Mouse (Mus musculus) CH12.LX (cell line): ENCODE measurements around the gene Marcksl1. TPM values are rescaled to one million over a fixed set of nuclear protein-coding genes. Genes with fewer than 3 reads are reported as not detected.
A peak's percentile ranks its signal among the peaks of the same experiment; 100 is the strongest.

Experiments used
- DNase-seq: peaks from one replicate; pipeline ENCODE4 v3.0.0-alpha.2; 2013; ENCODE audit errors: extremely low read depth
- H3K27ac ChIP-seq: 2 replicates; pipeline ENCODE4 v1.5.1; 2012; ENCODE audit warnings: low read depth, mild to moderate bottlenecking, control low read depth, moderate library complexity; ENCODE audit not compliant: insufficient read depth
- H3K27me3 ChIP-seq: replicated peaks from 2 replicates; pipeline ENCODE3; 2012; ENCODE audit warnings: inconsistent platforms
- H3K36me3 ChIP-seq, 2 experiments: replicated peaks in 1 of 2; 2 replicates each; pipeline versions ENCODE3 to v1.6.1; 2012; ENCODE audit warnings: inconsistent platforms in 1 of 2, low read length in 1 of 2, mild to moderate bottlenecking in 1 of 2, mixed read lengths in 1 of 2, moderate library complexity in 1 of 2; ENCODE audit not compliant: control insufficient read depth in 1 of 2, insufficient read depth in 1 of 2
- H3K4me1 ChIP-seq, 2 experiments: 2 replicates each; pipeline ENCODE4 v1.6.1; 2012; ENCODE audit warnings: inconsistent platforms in 1 of 2, moderate library complexity in 1 of 2; ENCODE audit not compliant: insufficient read depth in 2 of 2, control insufficient read depth in 1 of 2
- H3K4me2 ChIP-seq: 2 replicates; pipeline ENCODE4 v1.6.1; 2012; ENCODE audit warnings: low read depth, mild to moderate bottlenecking, control low read depth; ENCODE audit not compliant: poor library complexity, insufficient read depth, severe bottlenecking
- H3K4me3 ChIP-seq, 3 experiments: fragments of 150-350 bp in 1 of 3; sonication (generic) in 1 of 3; replicated peaks in 1 of 3; 2 replicates each; pipeline versions ENCODE3 to v1.5.1; 2011 to 2012; ENCODE audit warnings: low read depth in 2 of 3, low read length in 2 of 3, mild to moderate bottlenecking in 2 of 3, moderate library complexity in 2 of 3, control low read depth in 1 of 3, improper control_type of control experiment in 1 of 3, inconsistent platforms in 1 of 3, mixed read lengths in 1 of 3; ENCODE audit not compliant: poor library complexity in 1 of 3
- H3K79me2 ChIP-seq: replicated peaks from 2 replicates; pipeline ENCODE4 v1.6.1; 2012; ENCODE audit warnings: mild to moderate bottlenecking, moderate library complexity; ENCODE audit not compliant: control insufficient read depth, poor library complexity, insufficient read depth, severe bottlenecking; ENCODE audit errors: extremely low read depth
- H3K9ac ChIP-seq: 2 replicates; pipeline ENCODE4 v1.6.1; 2012; ENCODE audit warnings: low read depth, mild to moderate bottlenecking, control low read depth, moderate library complexity; ENCODE audit not compliant: insufficient read depth
- H3K9me3 ChIP-seq: replicated peaks from 2 replicates; pipeline ENCODE3; 2012; ENCODE audit warnings: low read length, inconsistent platforms, mixed read lengths
- BHLHE40 ChIP-seq: IDR thresholded peaks from 2 replicates; pipeline ENCODE4 v1.6.1; 2011; ENCODE audit warnings: mild to moderate bottlenecking, low read depth, low read length, improper control_type of control experiment
- CHD2 ChIP-seq: IDR thresholded peaks from 2 replicates; pipeline ENCODE4 v1.6.1; 2011; ENCODE audit warnings: low read length, improper control_type of control experiment
- CTCF ChIP-seq, 2 experiments: IDR thresholded peaks in 1 of 2; conservative IDR thresholded peaks in 1 of 2; 2 replicates each; pipeline ENCODE4 v1.5.1; 2011 to 2012; ENCODE audit warnings: low read depth in 2 of 2, low read length in 2 of 2, improper control_type of control experiment in 1 of 2, inconsistent platforms in 1 of 2, mild to moderate bottlenecking in 1 of 2, moderate library complexity in 1 of 2
- ETS1 ChIP-seq: conservative IDR thresholded peaks from 2 replicates; pipeline ENCODE4 v1.6.1; 2012; ENCODE audit warnings: low read depth, mild to moderate bottlenecking, inconsistent platforms, low read length, improper control_type of control experiment, moderate library complexity
- IRF4 ChIP-seq: IDR thresholded peaks from 2 replicates; pipeline ENCODE4 v1.6.1; 2014; ENCODE audit warnings: low read depth, mild to moderate bottlenecking, inconsistent platforms, low read length, improper control_type of control experiment
- JUN ChIP-seq: IDR thresholded peaks from 2 replicates; pipeline ENCODE4 v1.6.1; 2011; ENCODE audit warnings: low read depth, mild to moderate bottlenecking, low read length, improper control_type of control experiment, moderate library complexity; ENCODE audit not compliant: insufficient read depth
- JUND ChIP-seq: conservative IDR thresholded peaks from 2 replicates; pipeline ENCODE4 v1.6.1; 2011; ENCODE audit warnings: low read depth, low read length, improper control_type of control experiment
- KAT2A ChIP-seq: IDR thresholded peaks from 2 replicates; pipeline ENCODE4 v1.6.1; 2012; ENCODE audit warnings: low read length, improper control_type of control experiment, inconsistent platforms; ENCODE audit not compliant: insufficient replicate concordance
- MAZ ChIP-seq: IDR thresholded peaks from 2 replicates; pipeline ENCODE4 v1.6.1; 2012; ENCODE audit warnings: low read depth, mild to moderate bottlenecking, inconsistent platforms, low read length, improper control_type of control experiment, moderate library complexity
- MEF2A ChIP-seq: IDR thresholded peaks from 2 replicates; pipeline ENCODE4 v1.6.1; 2014; ENCODE audit warnings: low read depth, mild to moderate bottlenecking, inconsistent platforms, low read length, improper control_type of control experiment, borderline replicate concordance
- MXI1 ChIP-seq: IDR thresholded peaks from 2 replicates; pipeline ENCODE4 v1.6.1; 2011; ENCODE audit warnings: mild to moderate bottlenecking, low read depth, low read length, improper control_type of control experiment
- MYC ChIP-seq: IDR thresholded peaks from 2 replicates; pipeline ENCODE4 v1.6.1; 2011; ENCODE audit warnings: low read depth, mild to moderate bottlenecking, improper control_type of control experiment, low read length
- NRF1 ChIP-seq: IDR thresholded peaks from 2 replicates; pipeline ENCODE4 v1.6.1; 2014; ENCODE audit warnings: low read depth, mild to moderate bottlenecking, inconsistent platforms, low read length, improper control_type of control experiment, moderate library complexity
- POLR2A ChIP-seq: IDR thresholded peaks from 2 replicates; pipeline ENCODE4 v1.6.1; 2011; ENCODE audit warnings: low read depth, mild to moderate bottlenecking, improper control_type of control experiment, low read length
- RAD21 ChIP-seq: IDR thresholded peaks from 2 replicates; pipeline ENCODE4 v1.6.1; 2011; ENCODE audit warnings: low read depth, mild to moderate bottlenecking, low read length, improper control_type of control experiment, moderate library complexity
- SIN3A ChIP-seq: IDR thresholded peaks from 2 replicates; pipeline ENCODE4 v1.6.1; 2012; ENCODE audit warnings: low read length, improper control_type of control experiment, inconsistent platforms
- SMC3 ChIP-seq: IDR thresholded peaks from 2 replicates; pipeline ENCODE4 v1.6.1; 2011; ENCODE audit warnings: low read depth, low read length, improper control_type of control experiment
- USF2 ChIP-seq: conservative IDR thresholded peaks from 2 replicates; pipeline ENCODE4 v1.6.1; 2011; ENCODE audit warnings: low read depth, low read length, improper control_type of control experiment
- ZC3H11A ChIP-seq: IDR thresholded peaks from 2 replicates; pipeline ENCODE4 v1.6.1; 2012; ENCODE audit warnings: low read depth, mild to moderate bottlenecking, inconsistent platforms, low read length, improper control_type of control experiment
- ZMIZ1 ChIP-seq: IDR thresholded peaks from 2 replicates; pipeline ENCODE4 v1.6.1; 2012; ENCODE audit warnings: low read depth, mild to moderate bottlenecking, inconsistent platforms, low read length, improper control_type of control experiment
- ZNF384 ChIP-seq: IDR thresholded peaks from 2 replicates; pipeline ENCODE4 v1.6.1; 2012; ENCODE audit warnings: low read depth, low read length, improper control_type of control experiment, inconsistent platforms
- dilution Hi-C: fragments of 300-500 bp; cut with MboI; formaldehyde crosslinking; loops from 2 replicates; pipeline ENCODE4 v1.14.3; 2020; ENCODE audit warnings: low sequenced_read_pairs; ENCODE audit not compliant: extremely low pct_unique_long_range_greater_than_20kb, extremely low pct_ligation_motif_present
- in situ Hi-C: fragments of 300-500 bp; cut with MboI; formaldehyde crosslinking; loops from 3 replicates; pipeline ENCODE4 v1.14.3; 2019; ENCODE audit warnings: low sequenced_read_pairs, low pct_ligation_motif_present, low pct_unique_long_range_greater_than_20kb, mixed read lengths
- polyA plus RNA-seq: library from polyadenylated mRNA; unstranded; fragments of >175 nt; gene quantifications from 2 replicates; pipeline ENCODE4 v1.2.1, GENCODE M21; 2012; ENCODE audit warnings: low read depth; ENCODE audit not compliant: insufficient read length
- total RNA-seq, 2 experiments: library from RNA; depleted of rRNA; stranded (reverse); fragments of 300-350 nt in 1 of 2; fragments of >200 nt in 1 of 2; gene quantifications; 2 replicates each; pipeline ENCODE4 v1.2.3; 2012 to 2014

Marcksl1 gene
- total and polyA plus RNA-seq, 3 experiments: 195 to 423 (median 265) TPM

GRCm38 (mm10) chr4:129494681-129495080, 18.7 kb upstream of the Marcksl1 start:
- no peak for DNase-seq
- peaks cover 15 to 39% of the 10 kb centered on the region in 2 experiments for H3K4me1 ChIP-seq
- H3K27ac ChIP-seq: no peak overlapping the region
- peaks cover 0 to 13% of the 10 kb centered on the region in 2 experiments for H3K36me3 ChIP-seq
- no peaks in the 10 kb centered on the region for H3K79me2 ChIP-seq
- H3K9me3 ChIP-seq: no peaks in the 10 kb centered on the region
- H3K4me3 ChIP-seq: no peak overlapping the region
- no peaks in the 10 kb centered on the region for H3K27me3 ChIP-seq
- H3K9ac ChIP-seq: no peak overlapping the region
- in situ Hi-C loops (no loop called here), dilution Hi-C loops (no loop called here)
- no peak overlapping the region for H3K4me2 ChIP-seq
- TF ChIP-seq CTCF (conservative IDR thresholded peaks at IDR 0.05 in 1 of 2, IDR thresholded peaks at IDR 0.05 in 1 of 2; ENCODE audit: low read depth in 2 of 2, low read length in 2 of 2) (peak in 1 of 2 experiments; percentile 29; a peak in 2 of 4 replicates), ZNF384 (no peak)

- no peaks in the 10 kb centered on the region for H3K9me3 ChIP-seq
- peaks cover 0 to 8% of the 10 kb centered on the region in 2 experiments for H3K36me3 ChIP-seq
- peak overlapping the region; percentile 48 for H3K4me2 ChIP-seq
- H3K4me3 ChIP-seq: peak overlapping the region in 1 of 3 experiments; percentile 18
- TF ChIP-seq KAT2A (no peak), ETS1 (no peak), BHLHE40 (no peak), IRF4 (peak; percentile 32; the same call in 1 of the 2 replicates), MXI1 (no peak), RAD21 (peak; percentile 67), JUN (peak; percentile 36), USF2 (no peak), NRF1 (no peak), JUND (no peak), ZC3H11A (no peak), CHD2 (no peak), MAZ (no peak), ZMIZ1 (no peak), MEF2A (no peak), CTCF (conservative IDR thresholded peaks at IDR 0.05 in 1 of 2, IDR thresholded peaks at IDR 0.05 in 1 of 2; ENCODE audit: low read depth in 2 of 2, low read length in 2 of 2) (peak; percentile 19 to 73; a peak in 2 of 4 replicates), MYC (no peak), POLR2A (no peak), SIN3A (no peak; the same call in 1 of the 2 replicates), SMC3 (peak; percentile 60)
- in situ Hi-C loops: no loop called here
- H3K27ac ChIP-seq: peak overlapping the region; percentile 59
- H3K27me3 ChIP-seq: no peaks in the 10 kb centered on the region
- peak; percentile 82 for DNase-seq
- H3K79me2 ChIP-seq: no peaks in the 10 kb centered on the region
- peaks cover 15 to 42% of the 10 kb centered on the region in 2 experiments for H3K4me1 ChIP-seq
- H3K9ac ChIP-seq: no peak overlapping the region
- dilution Hi-C loops: no loop called here
These were observed 17.5 kb upstream of the Marcksl1 start for GRCm38 (mm10) chr4:129495672-129496562.
